Mouse (Mus musculus): ENCODE measurements around the gene Slc22a5. TPM values are rescaled to one million over a fixed set of nuclear protein-coding genes. Genes with fewer than 3 reads are reported as not detected.

Gene Slc22a5
- total and polyA plus RNA-seq, 3 experiments = 20.9 to 23.7 (median 21.6) TPM

GRCm38 (mm10) chr11:53902741-53903140, 11.3 kb upstream of the Slc22a5 start:
- Histone ChIP-seq H3K9ac (ENCODE audit: low read depth, low read length) (no peak overlapping the region), H3K27ac (no peak overlapping the region), H3K27me3 (ENCODE audit: control insufficient read depth, insufficient read depth, low read length) (no peaks in the 10 kb centered on the region), H3K79me2 (replicated peaks; ENCODE audit: control insufficient read depth, insufficient read depth, low read length) (no peaks in the 10 kb centered on the region), H3K36me3 (ENCODE audit: control insufficient read depth, insufficient read depth, low read length) (no peaks in the 10 kb centered on the region), H3K4me1 (ENCODE audit: control insufficient read depth, insufficient read depth, low read length) (0 out of 2 replicates have a peak, but pooled peaks cover 2% of the 10 kb centered on the region), H3K4me3 (no peak overlapping the region)
- 94% methylated on average over 14 of the region's 14 CpGs for WGBS
- TF ChIP-seq POLR2A (IDR thresholded peaks at IDR 0.05; ENCODE audit: insufficient read depth, low read depth, low read length) = no peak
- no peak for TF ChIP-seq CTCF (IDR thresholded peaks at IDR 0.05)
- no peak for TF ChIP-seq EP300 (IDR thresholded peaks at IDR 0.05; ENCODE audit: insufficient read depth, low read depth, low read length)
- intact Hi-C loops (cut with DNase I) = no loop called here
- no peak for DNase-seq

GRCm38 (mm10) chr11:53900991-53901390, 9.5 kb upstream of the Slc22a5 start:
- no peak for DNase-seq
- Histone ChIP-seq H3K36me3 (ENCODE audit: control insufficient read depth, insufficient read depth, low read length) (no peaks in the 10 kb centered on the region), H3K4me1 (ENCODE audit: control insufficient read depth, insufficient read depth, low read length) (0 out of 2 replicates have a peak, but pooled peaks cover 2% of the 10 kb centered on the region), H3K27me3 (ENCODE audit: control insufficient read depth, insufficient read depth, low read length) (no peaks in the 10 kb centered on the region), H3K79me2 (replicated peaks; ENCODE audit: control insufficient read depth, insufficient read depth, low read length) (no peaks in the 10 kb centered on the region), H3K4me3 (no peak overlapping the region), H3K9ac (ENCODE audit: low read depth, low read length) (no peak overlapping the region), H3K27ac (no peak overlapping the region)
- TF ChIP-seq POLR2A (IDR thresholded peaks at IDR 0.05; ENCODE audit: insufficient read depth, low read depth, low read length) (no peak), CTCF (IDR thresholded peaks at IDR 0.05) (no peak), EP300 (IDR thresholded peaks at IDR 0.05; ENCODE audit: insufficient read depth, low read depth, low read length) (no peak)
- intact Hi-C loops (cut with DNase I) = no loop called here
- 61% methylated on average over 1 of the region's 1 CpGs for WGBS

GRCm38 (mm10) chr11:53899981-53900380, 8.5 kb upstream of the Slc22a5 start:
- Histone ChIP-seq H3K9ac (ENCODE audit: low read depth, low read length) (no peak overlapping the region), H3K4me1 (ENCODE audit: control insufficient read depth, insufficient read depth, low read length) (0 out of 2 replicates have a peak, but pooled peaks cover 2% of the 10 kb centered on the region), H3K79me2 (replicated peaks; ENCODE audit: control insufficient read depth, insufficient read depth, low read length) (no peaks in the 10 kb centered on the region), H3K27ac (no peak overlapping the region), H3K27me3 (ENCODE audit: control insufficient read depth, insufficient read depth, low read length) (no peaks in the 10 kb centered on the region), H3K36me3 (ENCODE audit: control insufficient read depth, insufficient read depth, low read length) (no peaks in the 10 kb centered on the region), H3K4me3 (no peak overlapping the region)
- TF ChIP-seq POLR2A (IDR thresholded peaks at IDR 0.05; ENCODE audit: insufficient read depth, low read depth, low read length) = no peak
- WGBS = 91% methylated on average over 6 of the region's 6 CpGs
- DNase-seq = no peak
- intact Hi-C loops (cut with DNase I) = no loop called here

GRCm38 (mm10) chr11:53899004-53899403, 7.5 kb upstream of the Slc22a5 start:
- H3K9ac ChIP-seq (ENCODE audit: low read depth, low read length) = no peak overlapping the region
- no peaks in the 10 kb centered on the region for H3K36me3 ChIP-seq (ENCODE audit: control insufficient read depth, insufficient read depth, low read length)
- H3K4me3 ChIP-seq = no peak overlapping the region
- DNase-seq = no peak
- TF ChIP-seq EP300 (IDR thresholded peaks at IDR 0.05; ENCODE audit: insufficient read depth, low read depth, low read length) = no peak
- TF ChIP-seq CTCF (IDR thresholded peaks at IDR 0.05) = no peak
- no peak for TF ChIP-seq POLR2A (IDR thresholded peaks at IDR 0.05; ENCODE audit: insufficient read depth, low read depth, low read length)
- 0 out of 2 replicates have a peak, but pooled peaks cover under 1% of the 10 kb centered on the region for H3K4me1 ChIP-seq (ENCODE audit: control insufficient read depth, insufficient read depth, low read length)
- no peaks in the 10 kb centered on the region for H3K79me2 ChIP-seq (replicated peaks; ENCODE audit: control insufficient read depth, insufficient read depth, low read length)
- 70% methylated on average over 3 of the region's 3 CpGs for WGBS
- H3K27me3 ChIP-seq (ENCODE audit: control insufficient read depth, insufficient read depth, low read length) = no peaks in the 10 kb centered on the region
- intact Hi-C loops (cut with DNase I) = no loop called here
- H3K27ac ChIP-seq = no peak overlapping the region

GRCm38 (mm10) chr11:53896935-53897334, 5.5 kb upstream of the Slc22a5 start:
- Histone ChIP-seq H3K79me2 (replicated peaks; ENCODE audit: control insufficient read depth, insufficient read depth, low read length) (no peaks in the 10 kb centered on the region), H3K27me3 (ENCODE audit: control insufficient read depth, insufficient read depth, low read length) (no peaks in the 10 kb centered on the region), H3K4me1 (ENCODE audit: control insufficient read depth, insufficient read depth, low read length) (peaks cover 1% of the 10 kb centered on the region), H3K4me3 (no peak overlapping the region), H3K36me3 (ENCODE audit: control insufficient read depth, insufficient read depth, low read length) (no peaks in the 10 kb centered on the region), H3K9ac (ENCODE audit: low read depth, low read length) (no peak overlapping the region), H3K27ac (no peak overlapping the region)
- intact Hi-C loops (cut with DNase I) = no loop called here
- TF ChIP-seq POLR2A (IDR thresholded peaks at IDR 0.05; ENCODE audit: insufficient read depth, low read depth, low read length) (no peak), EP300 (IDR thresholded peaks at IDR 0.05; ENCODE audit: insufficient read depth, low read depth, low read length) (no peak), CTCF (IDR thresholded peaks at IDR 0.05) (no peak)
- no peak for DNase-seq
- 80% methylated on average over 6 of the region's 6 CpGs for WGBS

- intact Hi-C loops (cut with DNase I) = no loop called here
- TF ChIP-seq CTCF (IDR thresholded peaks at IDR 0.05) (no peak), POLR2A (IDR thresholded peaks at IDR 0.05; ENCODE audit: insufficient read depth, low read depth, low read length) (no peak), EP300 (IDR thresholded peaks at IDR 0.05; ENCODE audit: insufficient read depth, low read depth, low read length) (no peak)
- no peaks in the 10 kb centered on the region; the same call in 1 of the 2 replicates for H3K79me2 ChIP-seq (replicated peaks; ENCODE audit: control insufficient read depth, insufficient read depth, low read length)
- H3K27ac ChIP-seq = peak overlapping the region; percentile 46; the same call in 1 of the 2 replicates
- no peaks in the 10 kb centered on the region for H3K27me3 ChIP-seq (ENCODE audit: control insufficient read depth, insufficient read depth, low read length)
- H3K9ac ChIP-seq (ENCODE audit: low read depth, low read length) = no peak overlapping the region
- WGBS = 67% methylated on average over 2 of the region's 2 CpGs
- DNase-seq = no peak
- peaks cover 3% of the 10 kb centered on the region for H3K4me1 ChIP-seq (ENCODE audit: control insufficient read depth, insufficient read depth, low read length)
- peaks cover 5% of the 10 kb centered on the region for H3K36me3 ChIP-seq (ENCODE audit: control insufficient read depth, insufficient read depth, low read length)
- H3K4me3 ChIP-seq = no peak overlapping the region
Observed at GRCm38 (mm10) chr11:53893451-53893850, 2.0 kb upstream of the Slc22a5 start.
